Mouse (Mus musculus): ENCODE measurements around the gene Caml. TPM values are rescaled to one million over a fixed set of nuclear protein-coding genes. Genes with fewer than 3 reads are reported as not detected.

The Caml gene
- total RNA-seq, 1 experiment: 47.8 TPM

GRCm38 (mm10) chr13:55593254-55593747 is 29.5 kb upstream of the Caml start:
- peaks cover 26% of the 10 kb centered on the region for H3K36me3 ChIP-seq (ENCODE audit: control insufficient read depth, insufficient read depth, low read length, poor library complexity, severe bottlenecking)
- peaks cover 0 to 9% of the 10 kb centered on the region in 2 experiments; a peak in 2 of 4 replicates for H3K4me1 ChIP-seq (ENCODE audit: control insufficient read depth in 2 of 2, insufficient read depth in 2 of 2, low read length in 2 of 2, poor library complexity in 1 of 2)
- H3K9me3 ChIP-seq (ENCODE audit: control insufficient read depth, insufficient read depth, low read depth, low read length): no peaks in the 10 kb centered on the region
- H3K9ac ChIP-seq (ENCODE audit: insufficient read depth, low read depth, low read length, poor library complexity, severe bottlenecking): peak overlapping the region; percentile 90
- TF ChIP-seq CHD2 (IDR thresholded peaks at IDR 0.05; ENCODE audit: low read depth, low read length): no peak
- no peak for TF ChIP-seq HCFC1 (IDR thresholded peaks at IDR 0.05; ENCODE audit: borderline replicate concordance, insufficient read depth, low read length)
- no peak for TF ChIP-seq ZNF384 (IDR thresholded peaks at IDR 0.05; ENCODE audit: low read depth, low read length)
- TF ChIP-seq MAFK (IDR thresholded peaks at IDR 0.05; ENCODE audit: insufficient read depth, low read depth, low read length): no peak
- no peak for TF ChIP-seq ZC3H11A (IDR thresholded peaks at IDR 0.05; ENCODE audit: borderline replicate concordance, low read depth, low read length)
- no peak overlapping the region for H3K27ac ChIP-seq (ENCODE audit: insufficient read depth, low read depth, low read length, poor library complexity, severe bottlenecking)
- peak overlapping the region; percentile 79 to 95 for H3K4me3 ChIP-seq (ENCODE audit: insufficient read depth in 1 of 2, low read depth in 1 of 2, low read length in 2 of 2, poor library complexity in 1 of 2, severe bottlenecking in 1 of 2)
- DNase-seq (ENCODE audit: low read depth, low spot score): no peak
- in situ Hi-C loops (cut with MboI; ENCODE audit: low sequenced_read_pairs in 2 of 2, unreplicated experiment in 2 of 2): no loop called here

GRCm38 (mm10) chr13:55595375-55595774 is 27.4 kb upstream of the Caml start:
- in situ Hi-C loops (cut with MboI; ENCODE audit: low sequenced_read_pairs in 2 of 2, unreplicated experiment in 2 of 2): no loop called here
- H3K4me3 ChIP-seq (ENCODE audit: insufficient read depth in 1 of 2, low read depth in 1 of 2, low read length in 2 of 2, poor library complexity in 1 of 2, severe bottlenecking in 1 of 2): no peak overlapping the region

GRCm38 (mm10) chr13:55596802-55597201 is 26.0 kb upstream of the Caml start:
- H3K4me3 ChIP-seq (ENCODE audit: insufficient read depth in 1 of 2, low read depth in 1 of 2, low read length in 2 of 2, poor library complexity in 1 of 2, severe bottlenecking in 1 of 2): no peak overlapping the region
- TF ChIP-seq CHD2 (IDR thresholded peaks at IDR 0.05; ENCODE audit: low read depth, low read length) (no peak), ZNF384 (IDR thresholded peaks at IDR 0.05; ENCODE audit: low read depth, low read length) (no peak), HCFC1 (IDR thresholded peaks at IDR 0.05; ENCODE audit: borderline replicate concordance, insufficient read depth, low read length) (no peak), MAFK (IDR thresholded peaks at IDR 0.05; ENCODE audit: insufficient read depth, low read depth, low read length) (no peak), ZC3H11A (IDR thresholded peaks at IDR 0.05; ENCODE audit: borderline replicate concordance, low read depth, low read length) (no peak)
- no peaks in the 10 kb centered on the region for H3K9me3 ChIP-seq (ENCODE audit: control insufficient read depth, insufficient read depth, low read depth, low read length)
- DNase-seq (ENCODE audit: low read depth, low spot score): no peak
- in situ Hi-C loops (cut with MboI; ENCODE audit: low sequenced_read_pairs in 2 of 2, unreplicated experiment in 2 of 2): no loop called here
- H3K4me1 ChIP-seq (ENCODE audit: control insufficient read depth in 2 of 2, insufficient read depth in 2 of 2, low read length in 2 of 2, poor library complexity in 1 of 2): peaks cover 0 to 9% of the 10 kb centered on the region in 2 experiments; a peak in 2 of 4 replicates
- no peak overlapping the region for H3K27ac ChIP-seq (ENCODE audit: insufficient read depth, low read depth, low read length, poor library complexity, severe bottlenecking)
- no peak overlapping the region for H3K9ac ChIP-seq (ENCODE audit: insufficient read depth, low read depth, low read length, poor library complexity, severe bottlenecking)
- peaks cover 26% of the 10 kb centered on the region for H3K36me3 ChIP-seq (ENCODE audit: control insufficient read depth, insufficient read depth, low read length, poor library complexity, severe bottlenecking)

More at GRCm38 (mm10) chr13:55595375-55595774, 27.4 kb upstream of the Caml start:
- Histone ChIP-seq H3K27ac (ENCODE audit: insufficient read depth, low read depth, low read length, poor library complexity, severe bottlenecking) (no peak overlapping the region), H3K36me3 (ENCODE audit: control insufficient read depth, insufficient read depth, low read length, poor library complexity, severe bottlenecking) (peaks cover 26% of the 10 kb centered on the region), H3K4me1 (ENCODE audit: control insufficient read depth in 2 of 2, insufficient read depth in 2 of 2, low read length in 2 of 2, poor library complexity in 1 of 2) (peaks cover 0 to 9% of the 10 kb centered on the region in 2 experiments; a peak in 2 of 4 replicates), H3K9ac (ENCODE audit: insufficient read depth, low read depth, low read length, poor library complexity, severe bottlenecking) (no peak overlapping the region), H3K9me3 (ENCODE audit: control insufficient read depth, insufficient read depth, low read depth, low read length) (no peaks in the 10 kb centered on the region)
- no peak for DNase-seq (ENCODE audit: low read depth, low spot score)
- TF ChIP-seq MAFK (IDR thresholded peaks at IDR 0.05; ENCODE audit: insufficient read depth, low read depth, low read length) (no peak), HCFC1 (IDR thresholded peaks at IDR 0.05; ENCODE audit: borderline replicate concordance, insufficient read depth, low read length) (no peak), CHD2 (IDR thresholded peaks at IDR 0.05; ENCODE audit: low read depth, low read length) (no peak), ZC3H11A (IDR thresholded peaks at IDR 0.05; ENCODE audit: borderline replicate concordance, low read depth, low read length) (no peak), ZNF384 (IDR thresholded peaks at IDR 0.05; ENCODE audit: low read depth, low read length) (no peak)

GRCm38 (mm10) chr13:55599566-55600540 is 23.0 kb upstream of the Caml start, which contains the start of gene B4galt7:
TSS of gene B4galt7 (plus strand) at chr13:55599896.
- peaks cover 24% of the 10 kb centered on the region for H3K36me3 ChIP-seq (ENCODE audit: control insufficient read depth, insufficient read depth, low read length, poor library complexity, severe bottlenecking)
- in situ Hi-C loops (cut with MboI; ENCODE audit: low sequenced_read_pairs in 2 of 2, unreplicated experiment in 2 of 2): no loop called here
- peak; percentile 85 for TF ChIP-seq HCFC1 (IDR thresholded peaks at IDR 0.05; ENCODE audit: borderline replicate concordance, insufficient read depth, low read length)
- no peak for TF ChIP-seq MAFK (IDR thresholded peaks at IDR 0.05; ENCODE audit: insufficient read depth, low read depth, low read length)
- TF ChIP-seq CHD2 (IDR thresholded peaks at IDR 0.05; ENCODE audit: low read depth, low read length): 0 out of 2 replicates have a peak, but pooled peaks have one; percentile 60
- H3K27ac ChIP-seq (ENCODE audit: insufficient read depth, low read depth, low read length, poor library complexity, severe bottlenecking): no peak within 1 kb of the TSS
- H3K4me3 ChIP-seq (ENCODE audit: insufficient read depth in 1 of 2, low read depth in 1 of 2, low read length in 2 of 2, poor library complexity in 1 of 2, severe bottlenecking in 1 of 2): peak within 1 kb of the TSS; percentile 70 to 83
- H3K9me3 ChIP-seq (ENCODE audit: control insufficient read depth, insufficient read depth, low read depth, low read length): no peaks in the 10 kb centered on the region
- peak within 1 kb of the TSS; percentile 80 for H3K9ac ChIP-seq (ENCODE audit: insufficient read depth, low read depth, low read length, poor library complexity, severe bottlenecking)
- H3K4me1 ChIP-seq (ENCODE audit: control insufficient read depth in 2 of 2, insufficient read depth in 2 of 2, low read length in 2 of 2, poor library complexity in 1 of 2): peaks cover 0 to 5% of the 10 kb centered on the region in 2 experiments; a peak in 1 of 4 replicates
- DNase-seq (ENCODE audit: low read depth, low spot score): peak; percentile 40

All from ES-E14 (cell line).